Mouse (Mus musculus): ENCODE data around the gene Lman2l. TPM values are rescaled to one million over a fixed set of nuclear protein-coding genes. Genes with fewer than 3 reads are reported as not detected.

Lman2l gene
- polyA plus RNA-seq (2016; fragmentation: Nextera tagmentation; extraction: Ambion mirVana) = 62.9 and 65.2 TPM in 2 replicates

GRCm38 (mm10) chr1:36444471-36445464, at the start of gene Lman2l:
Gene Lman2l, minus strand, starts transcription at chr1:36445271.
- no peaks in the 10 kb centered on the region for H3K9me3 ChIP-seq
- H3K4me3 ChIP-seq = peak within 1 kb of the TSS; percentile 76
- DNase-seq (ENCODE audit: low spot score) = peak; percentile 97
- H3K27ac ChIP-seq = peak within 1 kb of the TSS; percentile 94
- no peaks in the 10 kb centered on the region for H3K27me3 ChIP-seq (ENCODE audit: insufficient read depth, poor library complexity, severe bottlenecking)
- H3K4me1 ChIP-seq (replicated peaks) = peaks cover 12% of the 10 kb centered on the region
- under 1% methylated on average over 57 of the region's 57 CpGs for WGBS
- H3K36me3 ChIP-seq = peaks cover 32% of the 10 kb centered on the region

GRCm38 (mm10) chr1:36493299-36493698, 48.2 kb upstream of the Lman2l start:
- WGBS = 78% methylated on average over 6 of the region's 6 CpGs
- Histone ChIP-seq H3K9me3 (no peaks in the 10 kb centered on the region), H3K4me3 (no peak overlapping the region), H3K36me3 (no peaks in the 10 kb centered on the region), H3K27ac (no peak overlapping the region), H3K27me3 (ENCODE audit: insufficient read depth, poor library complexity, severe bottlenecking) (no peaks in the 10 kb centered on the region), H3K4me1 (replicated peaks) (peaks cover 12% of the 10 kb centered on the region)
- DNase-seq (ENCODE audit: low spot score) = no peak

- Histone ChIP-seq H3K27ac (no peak overlapping the region), H3K36me3 (no peaks in the 10 kb centered on the region), H3K4me1 (replicated peaks) (peaks cover 13% of the 10 kb centered on the region), H3K9me3 (no peaks in the 10 kb centered on the region), H3K4me3 (no peak overlapping the region), H3K27me3 (ENCODE audit: insufficient read depth, poor library complexity, severe bottlenecking) (no peaks in the 10 kb centered on the region)
- peak; percentile 47 for DNase-seq (ENCODE audit: low spot score)
- 55% methylated on average over 9 of the region's 9 CpGs for WGBS
Observed at GRCm38 (mm10) chr1:36492416-36493139, 47.5 kb upstream of the Lman2l start.

- DNase-seq (ENCODE audit: low spot score) = no peak
- Histone ChIP-seq H3K27me3 (ENCODE audit: insufficient read depth, poor library complexity, severe bottlenecking) (no peaks in the 10 kb centered on the region), H3K4me1 (replicated peaks) (peaks cover 23% of the 10 kb centered on the region), H3K4me3 (no peak overlapping the region), H3K27ac (no peak overlapping the region), H3K36me3 (no peaks in the 10 kb centered on the region), H3K9me3 (no peaks in the 10 kb centered on the region)
- WGBS = 75% methylated on average over 6 of the region's 6 CpGs
Observed at GRCm38 (mm10) chr1:36489661-36490060, 44.6 kb upstream of the Lman2l start.

GRCm38 (mm10) chr1:36487111-36487510, 42.0 kb upstream of the Lman2l start:
- Histone ChIP-seq H3K4me3 (no peak overlapping the region), H3K27me3 (ENCODE audit: insufficient read depth, poor library complexity, severe bottlenecking) (no peaks in the 10 kb centered on the region), H3K9me3 (no peaks in the 10 kb centered on the region), H3K36me3 (no peaks in the 10 kb centered on the region), H3K4me1 (replicated peaks) (peaks cover 17% of the 10 kb centered on the region), H3K27ac (peak overlapping the region; percentile 12; the same call in 1 of the 2 replicates)
- peak; percentile 43 for DNase-seq (ENCODE audit: low spot score)
- WGBS = 55% methylated on average over 9 of the region's 9 CpGs

- no peak overlapping the region for H3K27ac ChIP-seq
- DNase-seq (ENCODE audit: low spot score) = no peak
- WGBS = 88% methylated on average over 7 of the region's 7 CpGs
- no peak overlapping the region for H3K4me3 ChIP-seq
- H3K27me3 ChIP-seq (ENCODE audit: insufficient read depth, poor library complexity, severe bottlenecking) = 0 out of 2 replicates have a peak, but pooled peaks cover 6% of the 10 kb centered on the region
- H3K36me3 ChIP-seq = no peaks in the 10 kb centered on the region
- H3K4me1 ChIP-seq (replicated peaks) = peaks cover 15% of the 10 kb centered on the region
- H3K9me3 ChIP-seq = no peaks in the 10 kb centered on the region
Observed at GRCm38 (mm10) chr1:36485080-36485479, 40.0 kb upstream of the Lman2l start.

GRCm38 (mm10) chr1:36483825-36484224, 38.8 kb upstream of the Lman2l start:
- DNase-seq (ENCODE audit: low spot score) = no peak
- Histone ChIP-seq H3K27ac (no peak overlapping the region), H3K27me3 (ENCODE audit: insufficient read depth, poor library complexity, severe bottlenecking) (0 out of 2 replicates have a peak, but pooled peaks cover 6% of the 10 kb centered on the region), H3K4me1 (replicated peaks) (peaks cover 17% of the 10 kb centered on the region), H3K36me3 (no peaks in the 10 kb centered on the region), H3K4me3 (no peak overlapping the region), H3K9me3 (no peaks in the 10 kb centered on the region)
- WGBS = 71% methylated on average over 4 of the region's 4 CpGs

- Histone ChIP-seq H3K4me1 (replicated peaks) (peaks cover 31% of the 10 kb centered on the region), H3K27me3 (ENCODE audit: insufficient read depth, poor library complexity, severe bottlenecking) (0 out of 2 replicates have a peak, but pooled peaks cover 6% of the 10 kb centered on the region), H3K4me3 (no peak overlapping the region), H3K36me3 (no peaks in the 10 kb centered on the region), H3K27ac (no peak overlapping the region), H3K9me3 (no peaks in the 10 kb centered on the region)
- WGBS = 88% methylated on average over 12 of the region's 12 CpGs
- no peak for DNase-seq (ENCODE audit: low spot score)
Observed at GRCm38 (mm10) chr1:36479903-36480899, 35.1 kb upstream of the Lman2l start.

GRCm38 (mm10) chr1:36478343-36478795, 33.3 kb upstream of the Lman2l start:
- H3K36me3 ChIP-seq = no peaks in the 10 kb centered on the region
- H3K4me3 ChIP-seq = no peak overlapping the region
- H3K4me1 ChIP-seq (replicated peaks) = peaks cover 46% of the 10 kb centered on the region
- WGBS = 64% methylated on average over 2 of the region's 2 CpGs
- no peak overlapping the region for H3K27ac ChIP-seq
- no peaks in the 10 kb centered on the region for H3K9me3 ChIP-seq
- no peak for DNase-seq (ENCODE audit: low spot score)
- H3K27me3 ChIP-seq (ENCODE audit: insufficient read depth, poor library complexity, severe bottlenecking) = peaks cover 10% of the 10 kb centered on the region; the same call in 1 of the 2 replicates

GRCm38 (mm10) chr1:36476426-36476825, 31.4 kb upstream of the Lman2l start:
- Histone ChIP-seq H3K4me1 (replicated peaks) (peaks cover 65% of the 10 kb centered on the region), H3K4me3 (no peak overlapping the region), H3K27ac (no peak overlapping the region), H3K36me3 (no peaks in the 10 kb centered on the region), H3K9me3 (no peaks in the 10 kb centered on the region), H3K27me3 (ENCODE audit: insufficient read depth, poor library complexity, severe bottlenecking) (peaks cover 23% of the 10 kb centered on the region)
- 88% methylated on average over 7 of the region's 7 CpGs for WGBS
- DNase-seq (ENCODE audit: low spot score) = no peak

- H3K4me3 ChIP-seq = peak overlapping the region; percentile 72; the same call in 1 of the 2 replicates
- DNase-seq (ENCODE audit: low spot score) = no peak
- H3K27ac ChIP-seq = peak overlapping the region; percentile 50
- H3K4me1 ChIP-seq (replicated peaks) = peaks cover 73% of the 10 kb centered on the region
- 61% methylated on average over 8 of the region's 8 CpGs for WGBS
- H3K9me3 ChIP-seq = no peaks in the 10 kb centered on the region
- no peaks in the 10 kb centered on the region for H3K36me3 ChIP-seq
- peaks cover 22% of the 10 kb centered on the region for H3K27me3 ChIP-seq (ENCODE audit: insufficient read depth, poor library complexity, severe bottlenecking)
Observed at GRCm38 (mm10) chr1:36475480-36476110, 30.5 kb upstream of the Lman2l start.

All from hindbrain, embryonic 10.5 days (tissue).